Mouse (Mus musculus) myocyte (in vitro differentiated cells): ENCODE data around the gene Olfr1386.

ENCODE experiments used
- E2F4 ChIP-seq: IDR thresholded peaks from one replicate; pipeline ENCODE4 v1.6.1; 2011; ENCODE audit warnings: mild to moderate bottlenecking, control low read depth, moderate library complexity; ENCODE audit not compliant: insufficient read depth
- MAX ChIP-seq: IDR thresholded peaks from one replicate; pipeline ENCODE4 v1.6.1; 2011; ENCODE audit warnings: low read depth, mild to moderate bottlenecking, control low read depth
- MYOD1 ChIP-seq, 3 experiments: IDR thresholded peaks; one replicate each; pipeline ENCODE4 v1.6.1; 2011; ENCODE audit warnings: control low read depth in 2 of 3, low read depth in 2 of 3, mild to moderate bottlenecking in 2 of 3, moderate library complexity in 1 of 3; ENCODE audit not compliant: insufficient read length in 2 of 3, control insufficient read depth in 1 of 3
- POLR2A ChIP-seq: IDR thresholded peaks from one replicate; pipeline ENCODE4 v1.6.1; 2011; ENCODE audit warnings: low read depth, mild to moderate bottlenecking, control low read depth, moderate library complexity; ENCODE audit not compliant: insufficient read length
- POLR2AphosphoS2 ChIP-seq: IDR thresholded peaks from one replicate; pipeline ENCODE4 v1.6.1; 2011; ENCODE audit warnings: low read depth, control low read depth; ENCODE audit not compliant: insufficient read length
- TCF12 ChIP-seq: IDR thresholded peaks from one replicate; pipeline ENCODE4 v1.6.1; 2011; ENCODE audit warnings: mild to moderate bottlenecking, control low read depth; ENCODE audit not compliant: poor library complexity, insufficient read depth, severe bottlenecking
- USF1 ChIP-seq: IDR thresholded peaks from one replicate; pipeline ENCODE4 v1.6.1; 2011; ENCODE audit warnings: low read depth, mild to moderate bottlenecking, control low read depth, moderate library complexity

- no peak for TF ChIP-seq POLR2A
- TF ChIP-seq USF1 = no peak
- no peak for TF ChIP-seq E2F4
- TF ChIP-seq TCF12 = no peak
- TF ChIP-seq MYOD1 (IDR thresholded peaks at IDR 0.05; ENCODE audit: control insufficient read depth in 1 of 3, insufficient read length in 2 of 3, low read depth in 2 of 3) = no peak
- no peak for TF ChIP-seq MAX
- no peak for TF ChIP-seq POLR2AphosphoS2
Measured at GRCm38 (mm10) chr11:49429641-49430040, 35.2 kb upstream of the Olfr1386 start.
